Mouse (Mus musculus) embryo, embryonic 10.5 days (tissue): ENCODE measurements at regions not wholly inside any gene's neighbourhood (a gene's known extent, or its start where the extent isn't known, plus 50 kb on each side); places are given as distances from the start of the nearest gene placed in this dataset.

ENCODE experiments used
- DNase-seq: peaks from one replicate; pipeline ENCODE4 v3.0.0-alpha.2; 2015; ENCODE audit warnings: low spot score

DNA sequence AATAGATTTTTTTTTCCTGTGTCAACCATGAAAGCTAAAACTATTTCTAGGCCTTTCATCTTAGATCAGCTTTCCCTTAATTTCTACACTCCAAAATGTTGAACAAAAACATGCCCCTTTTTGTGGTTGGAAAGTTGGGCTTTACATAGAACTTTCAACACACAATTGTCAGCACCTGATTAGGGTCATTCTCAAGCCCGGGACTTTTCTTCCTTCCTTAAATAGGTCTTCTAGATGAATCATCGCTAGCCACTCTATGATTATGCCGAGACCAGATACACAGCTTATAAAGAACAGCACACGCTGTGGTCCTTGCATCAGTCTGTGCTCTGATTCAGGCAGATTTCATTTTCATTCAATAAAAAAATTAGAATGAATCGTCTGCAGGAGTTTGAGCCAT, 133.3 kb upstream of the Atp2b1 start:
- DNase-seq = no peak

- peak; percentile 22 for DNase-seq
These were observed 132.3 kb upstream of the Atp2b1 start for GRCm38 (mm10) chr10:98781888-98782351.

GRCm38 (mm10) chr10:98785411-98785810, 128.8 kb upstream of the Atp2b1 start:
- DNase-seq = no peak

DNA sequence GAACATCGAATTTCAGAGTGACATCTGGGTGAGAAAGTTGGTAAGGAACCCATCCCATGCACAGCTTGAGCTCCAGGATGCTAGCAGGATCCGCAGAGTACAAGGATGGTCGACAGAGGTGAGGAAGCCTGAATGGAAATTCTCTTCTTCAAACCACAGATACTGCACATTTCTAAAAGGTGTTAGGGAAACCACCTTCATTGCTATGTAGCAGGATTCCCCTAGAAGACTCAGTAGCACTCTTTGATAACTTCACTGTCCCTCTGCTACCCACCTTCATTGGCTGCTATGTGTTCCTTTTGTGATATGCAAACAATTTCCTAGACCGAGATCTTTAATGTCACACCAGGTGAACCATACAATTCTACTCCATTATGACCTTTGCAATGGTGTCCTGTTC, 128.1 kb upstream of the Atp2b1 start:
- DNase-seq = no peak

GRCm38 (mm10) chr10:98789763-98790162, 124.4 kb upstream of the Atp2b1 start:
- DNase-seq = no peak

GRCm38 (mm10) chr10:98790456-98790855, 123.8 kb upstream of the Atp2b1 start:
- DNase-seq = no peak

DNA sequence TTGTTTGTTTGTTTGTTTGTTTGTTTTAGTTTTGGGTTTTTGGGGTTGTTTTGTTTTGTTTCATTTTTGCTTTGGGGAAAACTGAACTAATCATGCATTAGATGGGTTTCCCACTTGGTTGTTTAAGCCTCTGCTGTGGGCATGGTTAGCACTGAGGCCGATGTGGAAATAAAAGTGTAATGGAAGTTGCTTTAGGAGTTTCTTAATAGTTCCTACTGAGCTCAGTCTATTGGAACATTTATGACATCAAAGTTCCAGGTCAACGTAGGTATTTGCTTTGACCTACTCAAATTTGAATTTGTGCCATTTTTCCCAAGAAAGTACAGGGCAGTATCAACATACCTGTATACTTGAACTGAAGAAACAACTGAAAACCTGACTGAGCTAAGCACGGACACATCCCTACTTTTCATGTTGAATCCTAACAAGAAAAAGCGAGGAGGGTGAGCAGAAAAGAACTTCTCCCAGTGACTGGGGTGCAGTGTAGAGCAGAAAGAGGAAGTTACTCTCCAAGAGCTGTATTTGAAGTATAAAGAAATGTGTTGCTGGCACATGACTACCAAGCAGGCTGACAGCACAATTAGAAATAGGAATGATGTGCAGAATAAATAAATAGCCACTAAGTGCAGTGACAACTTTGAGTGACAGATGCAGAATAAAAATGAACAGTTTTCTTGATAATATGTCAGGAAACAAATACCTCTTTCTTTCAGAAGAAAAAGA, 122.0 kb upstream of the Atp2b1 start:
- DNase-seq = no peak

DNA sequence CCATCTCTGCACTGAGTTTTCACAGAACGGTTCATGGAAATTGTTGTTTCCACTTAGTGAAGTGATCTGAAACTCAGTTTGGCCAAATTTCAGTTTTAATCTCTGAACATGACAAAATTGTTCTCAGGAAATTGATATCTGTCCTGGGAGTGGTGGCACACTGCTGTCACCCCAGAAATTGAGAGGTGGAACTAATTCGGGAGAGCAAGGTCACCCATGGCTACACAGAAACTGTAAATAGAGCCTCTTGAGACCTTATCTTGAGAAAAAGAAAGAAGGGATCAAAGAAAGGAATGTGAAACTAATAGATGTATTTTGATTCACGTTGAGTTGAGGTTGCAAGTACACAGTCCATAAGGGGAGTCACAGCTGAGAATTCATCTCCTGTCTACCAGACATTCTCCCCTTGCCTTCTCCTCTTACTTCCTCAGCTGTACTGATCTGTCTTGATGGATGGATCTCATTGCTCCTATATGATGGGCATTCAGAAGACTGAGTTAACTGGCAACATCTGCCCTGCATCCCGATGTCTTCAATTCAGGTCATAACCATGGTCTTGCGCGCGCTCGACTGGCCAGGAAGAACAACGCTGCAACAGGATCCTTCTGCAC, 120.2 kb upstream of the Atp2b1 start:
- DNase-seq = no peak

- DNase-seq = no peak
These were observed 118.2 kb upstream of the Atp2b1 start for GRCm38 (mm10) chr10:98796016-98796415.

DNA sequence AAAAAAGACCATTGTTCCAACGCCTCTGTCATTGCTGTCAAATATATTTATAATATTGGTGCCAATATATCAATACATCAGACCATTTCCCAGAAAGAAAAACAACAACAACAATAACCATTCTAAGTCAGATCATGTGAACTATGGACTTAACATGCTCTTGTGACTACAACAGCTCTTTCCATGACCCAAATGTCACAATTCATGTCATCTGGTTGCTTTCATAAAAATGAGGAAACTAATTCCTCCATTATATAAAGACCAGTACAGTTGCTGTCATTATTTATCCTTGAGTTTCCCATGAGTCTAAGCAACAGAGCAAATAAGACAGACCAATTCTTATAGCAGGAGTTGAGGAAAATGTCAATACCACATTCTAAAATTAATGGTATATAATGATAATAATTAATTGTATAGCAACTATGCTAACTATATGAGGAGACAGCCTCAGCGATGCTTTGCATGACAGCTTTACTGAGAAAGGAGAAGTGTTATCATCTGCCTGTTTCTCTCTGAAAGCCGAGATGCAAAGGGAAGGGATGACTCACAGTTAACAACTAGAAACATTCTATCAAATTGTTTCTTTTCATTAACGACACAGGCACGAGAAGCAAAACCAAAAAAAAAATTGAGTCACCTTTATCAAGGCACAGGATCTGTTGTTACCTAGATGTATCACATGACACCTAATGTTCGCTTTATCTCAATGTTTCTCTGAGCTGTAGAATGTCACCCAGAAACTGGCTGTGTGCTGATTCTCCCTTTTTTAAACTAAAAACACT, 115.4 kb upstream of the Atp2b1 start:
- no peak for DNase-seq

DNA sequence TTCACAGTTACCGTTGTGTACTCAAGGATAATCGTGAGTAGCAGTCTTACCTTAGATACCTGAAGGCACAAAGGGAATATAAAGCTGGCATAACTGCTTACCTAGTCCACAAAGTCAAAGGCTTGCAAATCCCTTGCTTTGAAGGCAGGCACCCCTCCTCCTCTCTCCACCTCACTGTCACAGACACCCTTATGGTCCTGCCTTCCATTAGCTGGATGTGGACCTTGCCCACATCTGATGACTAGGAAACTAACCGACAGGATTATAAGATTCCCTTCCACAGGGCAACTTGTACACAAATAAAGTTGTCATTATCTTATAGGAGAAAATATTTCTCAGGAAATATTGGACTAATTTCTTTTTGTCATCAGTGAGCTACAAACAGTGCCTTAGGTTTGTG, 114.4 kb upstream of the Atp2b1 start:
- no peak for DNase-seq

DNA sequence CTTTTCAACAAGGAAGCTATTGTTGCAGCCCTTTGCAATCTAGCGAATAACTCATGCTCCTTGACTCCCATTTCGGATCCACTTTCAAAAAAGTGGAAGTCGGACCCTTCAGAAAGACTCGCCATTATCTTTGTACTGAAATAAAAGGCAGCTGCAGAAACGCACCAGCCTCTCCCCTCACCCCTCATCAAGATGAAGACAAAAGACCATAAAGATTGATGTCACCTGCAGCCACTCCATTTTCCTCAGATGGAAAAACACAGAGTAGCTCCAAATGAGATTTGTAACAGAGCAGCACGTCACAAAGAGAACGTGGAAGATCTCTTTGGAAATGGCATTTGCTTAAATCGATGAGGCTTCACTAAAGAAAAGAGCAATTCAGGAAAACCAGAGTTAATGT, 113.3 kb upstream of the Atp2b1 start:
- DNase-seq = peak; percentile 26

- DNase-seq = no peak
These were observed 109.2 kb upstream of the Atp2b1 start for GRCm38 (mm10) chr10:98805013-98805412.

GRCm38 (mm10) chr10:98806798-98807535, 107.2 kb upstream of the Atp2b1 start:
- peak; percentile 41 for DNase-seq

GRCm38 (mm10) chr10:98808644-98809043, 105.6 kb upstream of the Atp2b1 start:
- DNase-seq = no peak

DNA sequence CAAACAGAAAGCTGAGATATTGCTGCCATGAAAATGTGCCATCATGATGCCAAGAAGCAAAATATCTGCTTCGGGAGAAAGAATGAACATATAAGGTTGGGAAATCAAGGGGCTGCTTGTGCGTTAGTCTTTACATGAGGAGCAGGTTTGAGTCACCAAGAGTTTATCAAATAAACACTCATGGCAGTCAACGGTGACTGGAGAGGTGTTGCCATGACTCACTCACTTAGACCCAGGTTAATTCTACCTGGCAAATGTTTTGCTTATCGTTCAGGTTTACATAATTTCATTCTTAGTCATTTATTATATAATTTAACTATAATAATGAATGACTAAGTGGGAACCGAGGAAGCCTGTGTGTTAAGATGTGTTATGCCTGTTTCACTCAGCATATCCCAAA, 85.2 kb upstream of the Atp2b1 start:
- no peak for DNase-seq

DNA sequence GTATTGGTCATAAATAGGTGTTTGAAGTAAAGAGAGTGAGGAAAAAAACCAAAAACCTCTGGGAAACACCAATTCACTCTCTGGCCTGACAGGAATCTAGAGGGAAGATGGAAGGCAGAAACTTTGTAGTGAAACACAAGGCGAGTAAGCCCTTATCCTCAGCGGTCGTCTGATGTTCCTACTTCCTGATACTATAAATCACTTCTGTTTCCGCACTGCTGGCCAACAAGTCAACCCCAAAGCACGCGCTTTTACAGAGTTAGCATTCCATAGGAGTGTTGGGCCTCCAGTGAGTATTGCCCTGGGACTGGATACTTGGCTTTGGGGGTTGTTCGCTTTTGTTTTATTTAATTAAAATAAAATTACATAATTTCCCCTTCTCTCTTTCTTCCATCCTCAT, 82.7 kb upstream of the Atp2b1 start:
- DNase-seq = peak; percentile 39

DNA sequence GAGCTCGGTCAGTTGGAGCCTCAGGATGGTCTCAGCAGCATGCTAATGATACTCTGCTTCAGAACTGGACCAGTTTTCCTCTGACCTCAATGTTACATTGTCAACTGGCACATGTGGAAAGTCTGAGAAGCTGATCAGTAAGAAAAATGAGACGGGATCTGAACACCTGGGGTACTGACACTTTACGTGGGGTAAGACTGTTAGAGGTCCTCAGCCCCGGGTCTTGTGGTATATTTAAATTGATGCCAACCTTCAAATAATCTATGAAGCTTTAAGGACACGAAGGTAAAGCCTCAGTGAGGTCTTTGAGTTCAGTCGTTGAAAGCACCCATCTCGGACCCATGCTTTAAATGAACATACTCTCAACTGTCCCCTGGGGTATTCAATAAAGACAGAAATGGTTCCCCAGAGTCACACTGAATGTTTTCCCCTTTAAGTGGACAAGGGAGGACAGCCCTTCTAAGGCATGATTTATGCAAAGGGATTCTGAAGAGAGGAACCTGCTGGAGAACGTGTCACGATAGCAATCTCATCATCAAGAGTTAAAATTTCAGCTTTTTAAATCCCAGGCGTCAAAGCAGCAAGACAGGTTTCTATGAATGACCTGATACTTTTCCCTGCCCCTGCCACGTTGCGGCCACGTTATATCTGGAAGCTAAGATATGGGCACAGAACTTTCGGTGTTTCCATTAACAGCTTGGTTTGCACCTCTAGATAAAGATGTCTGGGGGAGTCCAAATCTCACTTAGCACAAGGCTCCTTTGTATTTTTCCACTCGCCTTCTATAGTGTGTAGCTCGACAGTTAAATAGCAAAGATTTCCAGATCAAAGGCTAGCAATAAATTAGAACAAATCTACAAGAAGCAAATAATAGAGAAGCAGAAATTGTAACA, 76.7 kb upstream of the Atp2b1 start:
- DNase-seq = no peak

- DNase-seq = no peak
These were observed 75.1 kb upstream of the Atp2b1 start for GRCm38 (mm10) chr10:98838926-98839679.

DNA sequence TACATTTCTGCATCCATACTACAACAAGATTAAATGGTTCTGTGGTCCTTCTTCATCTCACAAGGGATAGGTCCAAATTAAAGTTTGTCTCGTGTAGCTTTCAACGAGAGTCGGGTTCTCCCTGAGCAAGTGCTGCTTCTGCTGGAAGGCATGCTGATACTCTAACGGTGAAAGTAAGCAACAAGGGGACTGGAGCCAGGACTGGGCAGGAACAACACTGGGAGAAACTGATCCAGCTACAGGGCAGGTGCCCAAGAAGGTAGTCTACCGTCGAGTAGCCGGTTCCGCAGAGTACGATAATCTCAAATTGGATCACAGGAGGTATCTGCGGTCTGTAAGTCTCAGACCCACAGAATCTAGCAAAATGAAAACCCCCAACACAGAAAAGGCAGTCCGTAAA, 74.2 kb upstream of the Atp2b1 start:
- no peak for DNase-seq

DNA sequence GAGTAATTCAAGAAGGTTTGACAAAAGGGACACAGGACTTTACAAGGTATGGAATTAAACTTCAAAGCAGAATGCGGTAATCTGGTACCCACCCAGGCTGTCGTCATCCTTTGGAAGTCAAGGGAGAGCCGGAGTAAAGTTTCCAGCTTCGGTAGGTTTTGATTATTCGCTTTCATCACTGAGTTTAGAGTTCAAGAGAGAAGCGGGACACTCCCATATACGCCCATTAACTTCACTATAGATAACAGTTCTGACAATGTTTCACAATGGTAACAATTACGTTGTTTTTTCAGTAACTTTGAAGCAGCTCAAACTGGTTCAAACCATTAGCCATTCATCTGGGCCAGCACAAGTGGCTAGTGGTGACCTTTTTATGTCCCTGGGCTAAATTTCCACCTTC, 73.8 kb upstream of the Atp2b1 start:
- DNase-seq = no peak
